8 mouse cellular contexts compared by ENCODE assay signal in the genomic region with DNA sequence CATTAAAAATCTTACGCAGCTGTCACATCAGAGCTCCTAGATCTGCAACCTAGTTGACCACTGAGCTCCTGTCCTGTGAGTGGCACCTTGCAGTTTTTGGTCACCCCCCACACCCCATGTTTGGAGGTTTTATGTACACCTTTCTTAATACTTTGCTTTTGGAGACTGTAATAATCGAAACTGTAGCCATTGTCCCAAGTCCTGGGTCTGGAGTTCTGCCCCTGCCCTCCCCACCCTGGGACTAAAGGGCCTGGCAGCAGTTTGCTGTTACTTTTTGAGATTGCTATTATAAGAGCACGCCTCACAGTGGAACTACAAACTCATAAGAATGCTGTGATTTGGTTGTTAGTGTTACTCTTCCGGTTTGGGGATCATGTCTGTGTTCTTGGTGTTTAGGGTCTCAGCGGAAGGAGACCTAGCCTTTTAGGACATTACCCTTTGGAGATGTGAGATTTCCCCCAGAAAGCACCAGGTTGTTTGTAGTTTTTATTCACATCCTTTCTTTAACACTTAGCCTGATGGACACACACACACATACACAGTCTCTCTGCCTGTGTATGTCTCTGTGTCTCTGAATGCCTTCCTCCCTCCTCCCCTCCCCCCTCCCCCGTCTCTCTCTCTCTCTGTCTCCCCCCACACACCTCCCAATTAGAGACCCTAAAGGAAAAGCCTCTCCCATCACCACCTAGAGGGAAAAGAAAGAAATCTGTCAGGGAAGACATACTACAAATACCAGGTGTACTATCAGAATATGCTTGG.
DNase-seq lines count a peak whose midpoint lies in the region; ATAC-seq and TF ChIP-seq lines count a peak whose summit lies in the region.

No protein-coding gene starts in this region.

- H3K9ac ChIP-seq in embryonic facial prominence, embryonic 15.5 days, result peak overlapping the region; percentile 42
- H3K9ac ChIP-seq in intestine, embryonic 15.5 days, result peak overlapping the region; percentile 56
- H3K9ac ChIP-seq in neural tube, embryonic 12.5 days, result peak overlapping the region; percentile 64

- peak overlapping the region; percentile 55 for H3K4me3 ChIP-seq in left cerebral cortex, adult 2 months
- H3K4me3 ChIP-seq in embryonic facial prominence, embryonic 15.5 days (replicated peaks), result peak overlapping the region; percentile 57
- peak overlapping the region; percentile 50 for H3K4me3 ChIP-seq in intestine, embryonic 15.5 days (replicated peaks)
- peak overlapping the region; percentile 42 for H3K4me3 ChIP-seq in neural tube, embryonic 12.5 days

- intact Hi-C loops in left cerebral cortex, adult 2 months (cut with DNase I), result loop anchor here (5.0 to 10.0 kb wide), 4 partner anchors 228 to 680 kb away; a partner anchor contains a TSS
- intact Hi-C loops in left cerebral cortex, postnatal 14 days (cut with DNase I), result loop anchor here (5.0 kb wide), 1 partner anchor 100 kb away; no protein-coding TSS in a partner anchor

- H3K27ac ChIP-seq in left cerebral cortex, adult 2 months, result peak overlapping the region; percentile 93
- H3K27ac ChIP-seq in embryonic facial prominence, embryonic 15.5 days (replicated peaks), result peak overlapping the region; percentile 99
- H3K27ac ChIP-seq in intestine, embryonic 15.5 days, result peak overlapping the region; percentile 96
- H3K27ac ChIP-seq in neural tube, embryonic 12.5 days, result peak overlapping the region; percentile 95

- no peak for DNase-seq in left cerebral cortex, adult 2 months (ENCODE audit: extremely low spot score in 1 of 2, low spot score in 2 of 2)
- DNase-seq in left cerebral cortex, postnatal 14 days (ENCODE audit: low spot score in 2 of 2), result no peak
- DNase-seq in layer of hippocampus, postnatal 10 days (ENCODE audit: low spot score in 2 of 2), result no peak
- DNase-seq in thymus, adult 18-20 months, result no peak
- DNase-seq in left cerebral cortex, adult 9 months (ENCODE audit: low spot score in 2 of 2), result no peak

- H3K4me2 ChIP-seq in embryonic facial prominence, embryonic 15.5 days (replicated peaks), result peak overlapping the region; percentile 61
- H3K4me2 ChIP-seq in intestine, embryonic 15.5 days (replicated peaks), result peak overlapping the region; percentile 79
- peak overlapping the region; percentile 66 for H3K4me2 ChIP-seq in neural tube, embryonic 12.5 days (replicated peaks)

- peaks cover 15% of the 10 kb centered on the region for H3K4me1 ChIP-seq in embryonic facial prominence, embryonic 15.5 days
- H3K4me1 ChIP-seq in intestine, embryonic 15.5 days (replicated peaks), result peaks cover 6% of the 10 kb centered on the region; the same call in 1 of the 2 replicates
- H3K4me1 ChIP-seq in neural tube, embryonic 12.5 days, result peaks cover 18% of the 10 kb centered on the region

- ATAC-seq in embryonic facial prominence, embryonic 15.5 days (ENCODE audit: insufficient number of reproducible peaks, low FRiP score, low TSS enrichment, low read depth), result no peak
- ATAC-seq in intestine, embryonic 15.5 days, result peak; percentile 20
- ATAC-seq in neural tube, embryonic 12.5 days (ENCODE audit: low FRiP score, low read depth), result peak; percentile 38

- H3K27me3 ChIP-seq in embryonic facial prominence, embryonic 15.5 days, result no peaks in the 10 kb centered on the region
- H3K27me3 ChIP-seq in intestine, embryonic 15.5 days (replicated peaks), result no peaks in the 10 kb centered on the region
- no peaks in the 10 kb centered on the region for H3K27me3 ChIP-seq in neural tube, embryonic 12.5 days (replicated peaks)

- H3K36me3 ChIP-seq in embryonic facial prominence, embryonic 15.5 days, result peaks cover 5% of the 10 kb centered on the region; the same call in 1 of the 2 replicates
- no peaks in the 10 kb centered on the region for H3K36me3 ChIP-seq in intestine, embryonic 15.5 days
- H3K36me3 ChIP-seq in neural tube, embryonic 12.5 days, result no peaks in the 10 kb centered on the region

- H3K9me3 ChIP-seq in embryonic facial prominence, embryonic 15.5 days (replicated peaks), result no peaks in the 10 kb centered on the region
- no peaks in the 10 kb centered on the region for H3K9me3 ChIP-seq in intestine, embryonic 15.5 days
- no peaks in the 10 kb centered on the region for H3K9me3 ChIP-seq in neural tube, embryonic 12.5 days

- WGBS in embryonic facial prominence, embryonic 15.5 days, result 37% methylated on average over 6 of the region's 6 CpGs
- WGBS in intestine, embryonic 15.5 days, result 43% methylated on average over 6 of the region's 6 CpGs
- 56% methylated on average over 6 of the region's 6 CpGs for WGBS in neural tube, embryonic 12.5 days

- TF ChIP-seq CTCF in left cerebral cortex, adult 2 months (IDR thresholded peaks at IDR 0.05), result no peak
